9 mouse cellular contexts compared by ENCODE assay signal in genomic region chr10:80695186-80695585, GRCm38 (mm10). TPM values are rescaled to one million over a fixed set of nuclear protein-coding genes. Genes with fewer than 3 reads are reported as not detected.
DNase-seq lines count a peak whose midpoint lies in the region; ATAC-seq and TF ChIP-seq lines count a peak whose summit lies in the region.
"Had no signal": no experiment of that assay in that cellular context is flagged by ENCODE, and none has a peak within 500 bp of the region (broad histone marks: within the 10 kb centered on the region; RNA-seq: fewer than 3 reads in every experiment).

No protein-coding gene starts in this region.

- no peak for TF ChIP-seq POLR2A in lung, adult 2 months (IDR thresholded peaks at IDR 0.05; ENCODE audit: borderline replicate concordance, extremely low read depth, low read depth, low read length)

- peaks cover 25% of the 10 kb centered on the region for H3K4me1 ChIP-seq in lung, adult 2 months (ENCODE audit: control insufficient read depth, insufficient read depth, low read length)
- H3K4me1 ChIP-seq in forebrain, embryonic 11.5 days (replicated peaks; ENCODE audit: control insufficient read depth, insufficient read depth, low read length) = 0 out of 2 replicates have a peak, but pooled peaks cover 2% of the 10 kb centered on the region
- H3K4me1 ChIP-seq in midbrain, embryonic 10.5 days = peaks cover 13% of the 10 kb centered on the region

- no peak overlapping the region for H3K27ac ChIP-seq in forebrain, embryonic 11.5 days (ENCODE audit: low read depth, low read length)
- H3K27ac ChIP-seq in midbrain, embryonic 10.5 days (replicated peaks) = no peak overlapping the region
- H3K27ac ChIP-seq: midbrain, embryonic 12.5 days had no signal

- 13% methylated on average over 2 of the region's 2 CpGs for WGBS in lung, adult 2 months
- 95% methylated on average over 2 of the region's 2 CpGs for WGBS in forebrain, embryonic 11.5 days
- 88% methylated on average over 2 of the region's 2 CpGs for WGBS in midbrain, embryonic 10.5 days

- no peaks in the 10 kb centered on the region for H3K27me3 ChIP-seq in forebrain, embryonic 11.5 days (ENCODE audit: control insufficient read depth, insufficient read depth, low read length)
- no peaks in the 10 kb centered on the region for H3K27me3 ChIP-seq in midbrain, embryonic 10.5 days (ENCODE audit: low read depth, poor library complexity, severe bottlenecking)
- H3K27me3 ChIP-seq: midbrain, embryonic 12.5 days had no signal

- H3K4me2 ChIP-seq in forebrain, embryonic 11.5 days (ENCODE audit: low read depth, low read length, severe bottlenecking) = no peak overlapping the region
- H3K4me2 ChIP-seq: midbrain, embryonic 12.5 days had no signal

- H3K9ac ChIP-seq in forebrain, embryonic 11.5 days (ENCODE audit: low read length) = no peak overlapping the region
- H3K9ac ChIP-seq: midbrain, embryonic 12.5 days had no signal

- H3K36me3 ChIP-seq in forebrain, embryonic 11.5 days (ENCODE audit: control insufficient read depth, insufficient read depth, low read length) = no peaks in the 10 kb centered on the region
- peaks cover 37% of the 10 kb centered on the region for H3K36me3 ChIP-seq in midbrain, embryonic 10.5 days

- peak; percentile 82 for ATAC-seq in CD4-positive, CD25-positive, alpha-beta regulatory T cell, adult 4 months
- no peak for ATAC-seq in forebrain, embryonic 11.5 days (replicated peaks; ENCODE audit: low FRiP score)

- DNase-seq in adrenal gland, adult 8-10 months = peak; percentile 68
- peak; percentile 97 for DNase-seq in induced T-regulatory cell, adult 2 months (ENCODE audit: low read depth)
- peak; percentile 45 for DNase-seq in lung, adult 2 months
- peak; percentile 96 for DNase-seq in spleen, postnatal 36 days (ENCODE audit: low spot score in 2 of 2)
- DNase-seq in yolk sac, embryonic 10.5 days (ENCODE audit: low spot score) = no peak
- no peak for DNase-seq in forebrain, embryonic 11.5 days (ENCODE audit: low spot score)
- DNase-seq in midbrain, embryonic 10.5 days (ENCODE audit: low spot score) = no peak

- no peak overlapping the region for H3K4me3 ChIP-seq in lung, adult 2 months (replicated peaks; ENCODE audit: extremely low read depth, low read depth, low read length)
- no peak overlapping the region for H3K4me3 ChIP-seq in forebrain, embryonic 11.5 days (ENCODE audit: low read depth, low read length)
- H3K4me3 ChIP-seq in midbrain, embryonic 10.5 days = no peak overlapping the region
- H3K4me3 ChIP-seq: midbrain, embryonic 12.5 days had no signal

- no peak for TF ChIP-seq CTCF in lung, adult 2 months (IDR thresholded peaks at IDR 0.05; ENCODE audit: insufficient read depth, low read length)

- H3K9me3 ChIP-seq in forebrain, embryonic 11.5 days (ENCODE audit: control insufficient read depth, low read length) = no peaks in the 10 kb centered on the region
- no peaks in the 10 kb centered on the region for H3K9me3 ChIP-seq in midbrain, embryonic 10.5 days (replicated peaks)
- H3K9me3 ChIP-seq: midbrain, embryonic 12.5 days had no signal

RNA-seq across cellular contexts. Expression of gene Mob3a, which starts 6.6 kb away (rescaled TPM):
- polyA plus RNA-seq in CD4-positive, CD25-positive, alpha-beta regulatory T cell, adult 4 months (2017; shearing (Covaris generic)) = 100 to 1,000 TPM; 265 to 359 TPM
- total RNA-seq in adrenal gland, adult 8-10 months (2022) = 10 to 100 TPM; 16.2 to 33.5 (median 25.7) TPM
- polyA plus RNA-seq in lung, adult 2 months (2012; rRNA removed) = 51.5 and 52.4 TPM in 2 replicates
- polyA plus RNA-seq in forebrain, embryonic 11.5 days (2014; fragmentation: Nextera tagmentation; extraction: Ambion mirVana) = 57.9 and 61.1 TPM in 2 replicates
- 69.9 and 73.9 TPM in 2 replicates for polyA plus RNA-seq in midbrain, embryonic 10.5 days (2016; fragmentation: Nextera tagmentation; extraction: Ambion mirVana)

RNA-seq across cellular contexts. Expression of gene Izumo4, which starts 6.8 kb away (rescaled TPM):
- polyA plus RNA-seq in CD4-positive, CD25-positive, alpha-beta regulatory T cell, adult 4 months (2017; shearing (Covaris generic)) = 100 to 1,000 TPM in 1 of 2 experiments, 10 to 100 TPM in 1; 89.2 to 116 TPM
- 10 to 100 TPM; 19.3 to 46.2 (median 33.3) TPM for total RNA-seq in adrenal gland, adult 8-10 months (2022)
- polyA plus RNA-seq in lung, adult 2 months (2012; rRNA removed) = 61.9 and 70.8 TPM in 2 replicates
- polyA plus RNA-seq in forebrain, embryonic 11.5 days (2014; fragmentation: Nextera tagmentation; extraction: Ambion mirVana) = 4.8 and 7.2 TPM in 2 replicates
- 8.9 and 15.7 TPM in 2 replicates for polyA plus RNA-seq in midbrain, embryonic 10.5 days (2016; fragmentation: Nextera tagmentation; extraction: Ambion mirVana)

RNA-seq across cellular contexts. Expression of gene Mknk2, which starts 17.3 kb away (rescaled TPM):
- polyA plus RNA-seq in CD4-positive, CD25-positive, alpha-beta regulatory T cell, adult 4 months (2017; shearing (Covaris generic)) = 10 to 100 TPM; 37.3 to 51.7 TPM
- total RNA-seq in adrenal gland, adult 8-10 months (2022) = 100 to 1,000 TPM; 106 to 157 (median 123) TPM
- 267 and 338 TPM in 2 replicates for polyA plus RNA-seq in lung, adult 2 months (2012; rRNA removed)
- 85.1 and 87.0 TPM in 2 replicates for polyA plus RNA-seq in forebrain, embryonic 11.5 days (2014; fragmentation: Nextera tagmentation; extraction: Ambion mirVana)
- polyA plus RNA-seq in midbrain, embryonic 10.5 days (2016; fragmentation: Nextera tagmentation; extraction: Ambion mirVana) = 82.7 and 84.7 TPM in 2 replicates

RNA-seq across cellular contexts. Expression of gene Btbd2, which starts 38.3 kb away (rescaled TPM):
- 1 to 10 TPM; 7.2 to 7.3 TPM for polyA plus RNA-seq in CD4-positive, CD25-positive, alpha-beta regulatory T cell, adult 4 months (2017; shearing (Covaris generic))
- 10 to 100 TPM; 63.4 to 94.6 (median 79.1) TPM for total RNA-seq in adrenal gland, adult 8-10 months (2022)
- 87.0 and 91.3 TPM in 2 replicates for polyA plus RNA-seq in lung, adult 2 months (2012; rRNA removed)
- polyA plus RNA-seq in forebrain, embryonic 11.5 days (2014; fragmentation: Nextera tagmentation; extraction: Ambion mirVana) = 78.3 and 97.3 TPM in 2 replicates
- 70.3 and 75.2 TPM in 2 replicates for polyA plus RNA-seq in midbrain, embryonic 10.5 days (2016; fragmentation: Nextera tagmentation; extraction: Ambion mirVana)

RNA-seq across cellular contexts. Expression of gene Ap3d1, which starts 46.9 kb away (rescaled TPM):
- polyA plus RNA-seq in CD4-positive, CD25-positive, alpha-beta regulatory T cell, adult 4 months (2017; shearing (Covaris generic)) = 10 to 100 TPM; 26.7 to 29.1 TPM
- 100 to 1,000 TPM in 2 of 4 experiments, 10 to 100 TPM in 2; 91.8 to 136 (median 113) TPM for total RNA-seq in adrenal gland, adult 8-10 months (2022)
- 111 and 136 TPM in 2 replicates for polyA plus RNA-seq in lung, adult 2 months (2012; rRNA removed)
- polyA plus RNA-seq in forebrain, embryonic 11.5 days (2014; fragmentation: Nextera tagmentation; extraction: Ambion mirVana) = 84.2 and 86.3 TPM in 2 replicates
- polyA plus RNA-seq in midbrain, embryonic 10.5 days (2016; fragmentation: Nextera tagmentation; extraction: Ambion mirVana) = 57.1 and 62.5 TPM in 2 replicates

Comparison
In these comparisons a context has a peak if more than half of its experiments do, and no peak if none do; other contexts are left out.
1. DNase-seq: peak in adrenal gland, adult 8-10 months (single experiment), induced T-regulatory cell, adult 2 months (single experiment), lung, adult 2 months (single experiment) and spleen, postnatal 36 days (2 of 2); none in yolk sac, embryonic 10.5 days (single experiment), forebrain, embryonic 11.5 days (single experiment) and midbrain, embryonic 10.5 days (single experiment).